Mouse (Mus musculus): ENCODE measurements around the gene Gab1.
A peak's percentile ranks its signal among the peaks of the same experiment; 100 is the strongest.

Gene Gab1

DNA sequence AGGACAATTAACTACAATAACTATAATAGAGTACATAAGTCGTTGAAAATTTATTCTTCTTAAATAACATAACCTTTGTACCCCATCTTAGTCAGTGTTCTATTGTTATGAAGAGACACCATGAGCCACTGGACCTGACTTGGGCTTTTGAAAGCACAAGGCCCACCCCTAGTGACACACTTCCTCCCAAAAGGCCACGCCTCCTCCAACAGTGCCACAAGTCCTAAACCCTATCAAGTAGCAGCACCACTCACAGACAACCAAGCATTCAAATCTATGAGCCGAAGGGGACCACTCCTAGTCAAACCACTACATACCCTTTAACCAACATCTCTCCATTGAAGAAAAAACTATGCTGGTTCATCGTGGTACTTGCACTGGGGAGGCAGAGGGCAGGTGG lies 131.2 kb downstream of the Gab1 start:
- DNase-seq (ENCODE audit: low spot score): no peak

DNA sequence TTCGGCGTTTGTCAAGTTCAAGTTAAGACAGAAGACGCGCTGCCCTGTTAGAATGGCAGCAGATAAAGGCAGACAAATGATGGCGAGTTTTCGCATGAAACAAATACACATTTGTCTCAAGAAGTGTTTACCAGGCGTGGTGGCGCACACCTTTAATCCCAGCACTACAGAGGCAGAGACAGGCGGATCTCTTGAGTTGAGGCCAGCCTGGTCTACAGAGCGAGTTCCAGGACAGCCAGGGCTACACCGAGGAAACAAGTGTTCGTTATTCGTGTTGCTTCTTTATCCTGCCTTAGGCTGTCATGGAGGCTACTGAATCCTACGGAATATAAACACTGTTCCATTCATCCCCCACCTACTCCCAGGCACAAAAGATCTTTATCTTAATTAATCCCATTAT lies 140.4 kb downstream of the Gab1 start:
- no peak for DNase-seq (ENCODE audit: low spot score)

DNA sequence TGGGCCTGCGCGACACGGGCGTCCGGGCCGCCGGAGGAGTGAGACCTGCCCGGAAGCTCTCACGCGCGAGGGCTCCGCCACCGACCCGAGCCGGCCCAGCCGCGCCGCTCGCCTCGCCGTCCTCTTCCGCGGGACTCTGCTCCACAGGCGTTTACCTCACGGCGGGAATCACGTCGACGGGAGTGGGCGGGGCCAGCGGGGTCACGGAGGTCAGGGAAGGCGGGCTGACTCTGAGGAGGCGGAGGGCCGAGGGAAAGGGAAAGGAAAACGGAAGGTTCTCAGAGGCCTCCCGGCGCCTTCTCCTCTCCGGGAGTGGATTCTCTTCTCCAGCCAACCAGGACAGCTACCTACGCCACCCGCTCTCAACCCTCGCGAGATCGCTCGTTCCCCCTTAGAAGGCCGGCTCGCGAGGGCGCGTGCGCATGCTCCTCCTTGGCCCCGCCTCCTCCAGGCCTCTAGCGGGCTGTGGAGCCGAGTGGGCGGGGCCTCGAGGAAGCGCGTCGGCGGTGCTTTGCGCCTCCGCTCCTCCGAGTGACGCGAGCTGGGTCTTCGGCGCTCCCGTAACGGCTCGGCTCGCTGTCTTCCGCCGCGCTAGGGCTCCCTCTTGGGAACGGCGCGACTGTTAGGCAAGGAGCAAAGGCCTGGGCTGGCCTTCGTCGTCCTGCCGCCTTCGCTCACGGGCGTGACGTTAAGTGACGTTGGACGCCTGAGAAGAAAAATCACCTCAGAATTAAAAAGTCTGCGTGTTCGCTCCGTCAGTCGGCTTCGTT lies 141.0 kb downstream of the Gab1 start, which contains the start of gene Smarca5:
Gene Smarca5, minus strand, starts transcription at position 343 of the 770 bp plus-strand sequence.
- DNase-seq (ENCODE audit: low spot score): peak; percentile 99

DNA sequence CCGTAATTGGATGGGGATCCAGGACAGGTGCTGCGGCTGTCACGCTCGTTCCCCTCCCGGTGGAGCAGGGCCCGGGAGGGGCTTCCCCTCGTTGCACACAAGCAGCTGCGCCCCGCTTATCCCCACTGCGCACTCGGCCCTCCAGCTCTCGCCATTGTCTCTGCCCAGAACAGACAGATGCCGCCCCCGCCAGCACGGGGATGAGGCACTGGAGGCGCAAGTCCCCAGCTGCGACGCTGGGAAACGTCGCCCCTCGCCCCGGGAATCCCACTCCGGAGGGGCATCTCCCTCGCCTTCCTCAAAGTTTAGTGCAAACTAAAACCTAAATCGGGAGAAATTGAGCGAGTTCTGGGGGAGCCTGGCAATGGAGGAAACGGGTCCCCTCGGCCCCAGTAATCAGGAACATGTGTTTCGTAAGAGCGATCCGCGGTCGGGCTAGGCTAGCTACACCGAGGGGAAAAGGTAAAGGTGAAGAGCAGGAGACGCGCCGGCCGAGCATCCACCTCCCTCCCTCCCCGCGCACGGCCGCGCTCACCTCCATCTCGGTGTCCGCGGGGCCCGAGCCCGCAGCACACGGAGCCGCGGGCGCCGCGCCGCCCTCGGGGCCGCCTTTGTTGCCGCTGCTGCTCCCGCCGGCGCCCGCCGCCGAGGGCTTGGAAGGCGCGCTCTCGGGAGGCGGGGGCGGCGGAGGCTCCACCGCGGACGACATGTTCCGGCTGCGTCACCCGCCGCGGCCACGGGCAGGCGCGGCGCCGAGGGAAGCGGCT lies 141.7 kb downstream of the Gab1 start:
- peak; percentile 68 for DNase-seq (ENCODE audit: low spot score)

DNA sequence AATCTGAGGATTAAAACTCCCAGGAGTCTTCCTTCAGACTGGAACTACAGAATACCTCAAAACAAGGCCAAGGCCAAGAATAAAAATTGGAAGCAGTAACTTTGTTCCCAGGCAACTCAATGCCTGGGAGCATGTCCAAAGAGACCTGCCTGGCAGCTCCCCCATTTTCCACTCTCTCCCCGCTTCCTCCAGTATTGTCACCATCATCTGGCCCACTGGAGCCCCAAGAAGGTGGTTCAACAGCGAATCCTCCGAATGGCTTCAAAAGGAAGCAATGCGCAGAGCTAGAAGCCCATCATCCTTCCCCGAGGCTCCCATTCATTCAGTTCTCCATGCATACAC lies 142.3 kb downstream of the Gab1 start:
- no peak for DNase-seq (ENCODE audit: low spot score)

DNA sequence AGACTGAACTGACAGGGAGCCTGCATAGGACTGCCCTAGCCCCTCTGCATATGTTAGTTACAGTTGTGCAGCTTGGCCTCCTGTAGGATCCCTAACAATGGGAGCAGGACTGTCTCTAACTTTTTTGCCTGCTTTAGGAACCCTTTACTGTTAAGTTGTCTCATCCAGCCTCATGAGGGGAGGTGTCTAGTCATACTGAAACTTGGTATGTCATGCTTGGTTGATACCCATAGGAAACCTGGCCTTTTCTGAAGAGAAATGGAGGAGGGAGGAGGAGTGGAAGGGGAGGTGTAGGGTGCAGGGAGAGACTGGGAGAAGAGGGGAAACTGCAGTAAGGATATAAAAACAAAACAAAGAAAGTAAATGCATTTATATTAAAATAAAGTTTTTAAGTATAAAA lies 148.0 kb downstream of the Gab1 start:
- DNase-seq (ENCODE audit: low spot score): no peak

DNA sequence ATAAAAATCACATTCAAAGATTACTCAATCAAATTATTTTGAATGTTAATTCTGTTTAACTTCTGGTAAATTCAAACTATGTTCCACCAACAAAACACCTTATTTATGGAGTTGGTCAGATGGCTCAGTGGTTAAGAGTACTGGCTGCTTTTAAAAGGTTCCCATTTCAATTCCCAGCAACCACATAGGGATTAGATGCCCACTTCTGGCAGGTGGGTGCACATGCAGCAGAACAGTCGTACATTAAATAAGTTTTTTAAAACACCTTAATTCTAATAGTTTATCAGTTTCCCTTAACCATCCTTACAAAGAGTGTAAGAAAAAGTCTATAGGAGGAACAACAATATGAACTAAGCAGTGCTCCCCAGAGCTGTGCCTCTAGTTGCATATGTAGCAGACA lies 165.9 kb downstream of the Gab1 start:
- DNase-seq (ENCODE audit: low spot score): no peak

Data from MN1 (cell line).